Mouse (Mus musculus): ENCODE measurements around the gene Aldh3b1. TPM values are rescaled to one million over a fixed set of nuclear protein-coding genes. Genes with fewer than 3 reads are reported as not detected.
A peak's percentile ranks its signal among the peaks of the same experiment; 100 is the strongest.

The Aldh3b1 gene
- total RNA-seq, 1 experiment from 2014 or later, result 6.6 TPM

- no peak for ATAC-seq (replicated peaks in 1 of 2; ENCODE audit: insufficient read depth in 1 of 2, low FRiP score in 2 of 2, low TSS enrichment in 1 of 2, low read depth in 1 of 2, poor library complexity in 2 of 2, severe bottlenecking in 2 of 2)
Observed at GRCm38 (mm10) chr19:3948546-3948945, 18.9 kb upstream of the Aldh3b1 start.

- ATAC-seq (replicated peaks in 1 of 2; ENCODE audit: insufficient read depth in 1 of 2, low FRiP score in 2 of 2, low TSS enrichment in 1 of 2, low read depth in 1 of 2, poor library complexity in 2 of 2, severe bottlenecking in 2 of 2), result no peak
Observed at GRCm38 (mm10) chr19:3947813-3948212, 18.2 kb upstream of the Aldh3b1 start.

DNA sequence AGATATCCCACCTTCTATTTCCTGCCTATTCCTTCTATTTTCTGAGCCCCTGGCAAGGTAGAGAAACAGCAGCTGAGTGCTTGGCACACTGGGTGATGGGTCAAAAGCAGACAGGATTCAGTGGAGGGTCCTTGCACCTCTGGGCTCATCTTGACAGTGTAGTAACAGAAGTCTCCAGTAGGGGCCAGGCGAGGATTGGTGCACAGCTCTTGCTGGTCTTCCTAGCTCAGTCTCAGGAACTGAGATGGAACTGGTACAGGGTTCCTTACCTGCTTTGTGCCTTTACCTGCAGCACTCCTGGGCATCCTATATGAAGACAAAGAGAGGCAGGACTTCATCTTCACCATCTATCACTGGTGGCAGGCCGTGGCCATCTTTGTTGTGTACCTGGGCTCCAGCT is 17.1 kb upstream of the Aldh3b1 start:
- peak; percentile 46 to 72; a peak in 1 of 4 replicates for ATAC-seq (replicated peaks in 1 of 2; ENCODE audit: insufficient read depth in 1 of 2, low FRiP score in 2 of 2, low TSS enrichment in 1 of 2, low read depth in 1 of 2, poor library complexity in 2 of 2, severe bottlenecking in 2 of 2)

DNA sequence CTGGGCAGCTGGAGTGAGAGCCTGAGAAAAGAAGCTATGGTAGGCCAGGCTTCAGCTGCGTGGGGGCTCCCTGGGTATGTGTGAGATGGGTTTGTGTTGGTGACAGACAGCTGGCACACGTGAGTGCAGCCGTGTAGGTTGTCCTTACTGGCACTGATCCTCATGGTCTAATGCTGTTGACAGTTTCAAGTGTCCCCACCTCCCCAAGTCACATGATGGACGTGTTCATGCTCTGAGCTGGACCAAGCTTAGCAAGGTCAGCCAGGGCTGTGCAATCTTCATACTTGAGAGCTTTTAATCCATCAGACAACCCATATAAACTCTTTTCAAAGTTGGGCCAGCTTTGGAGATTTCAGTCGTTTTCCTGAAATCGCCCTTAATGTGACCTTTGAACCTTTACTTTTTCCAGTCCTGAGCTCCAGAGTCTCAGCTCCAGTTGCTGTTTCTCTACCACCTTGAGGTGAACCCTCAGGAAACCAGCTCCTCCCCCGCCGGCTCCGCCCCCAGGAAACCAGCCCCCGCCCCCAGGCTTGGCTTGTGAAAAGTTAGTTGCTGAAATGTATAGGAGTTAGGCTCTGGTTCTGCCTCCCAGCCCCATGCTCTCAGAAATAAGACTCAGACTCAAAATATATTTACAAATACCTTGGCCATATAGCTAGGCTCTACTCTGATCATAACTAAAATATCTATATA is 16.4 kb upstream of the Aldh3b1 start:
- no peak for ATAC-seq (replicated peaks in 1 of 2; ENCODE audit: insufficient read depth in 1 of 2, low FRiP score in 2 of 2, low TSS enrichment in 1 of 2, low read depth in 1 of 2, poor library complexity in 2 of 2, severe bottlenecking in 2 of 2)

- ATAC-seq (replicated peaks in 1 of 2; ENCODE audit: insufficient read depth in 1 of 2, low FRiP score in 2 of 2, low TSS enrichment in 1 of 2, low read depth in 1 of 2, poor library complexity in 2 of 2, severe bottlenecking in 2 of 2), result peak; percentile 25 to 65; a peak in 2 of 4 replicates
Observed at GRCm38 (mm10) chr19:3942986-3943735, 13.6 kb upstream of the Aldh3b1 start.

- ATAC-seq (replicated peaks in 1 of 2; ENCODE audit: insufficient read depth in 1 of 2, low FRiP score in 2 of 2, low TSS enrichment in 1 of 2, low read depth in 1 of 2, poor library complexity in 2 of 2, severe bottlenecking in 2 of 2), result no peak
Observed at GRCm38 (mm10) chr19:3942315-3942714, 12.7 kb upstream of the Aldh3b1 start.

GRCm38 (mm10) chr19:3935896-3936850 is 6.6 kb upstream of the Aldh3b1 start:
- ATAC-seq (replicated peaks in 1 of 2; ENCODE audit: insufficient read depth in 1 of 2, low FRiP score in 2 of 2, low TSS enrichment in 1 of 2, low read depth in 1 of 2, poor library complexity in 2 of 2, severe bottlenecking in 2 of 2), result peak; percentile 66 to 68

DNA sequence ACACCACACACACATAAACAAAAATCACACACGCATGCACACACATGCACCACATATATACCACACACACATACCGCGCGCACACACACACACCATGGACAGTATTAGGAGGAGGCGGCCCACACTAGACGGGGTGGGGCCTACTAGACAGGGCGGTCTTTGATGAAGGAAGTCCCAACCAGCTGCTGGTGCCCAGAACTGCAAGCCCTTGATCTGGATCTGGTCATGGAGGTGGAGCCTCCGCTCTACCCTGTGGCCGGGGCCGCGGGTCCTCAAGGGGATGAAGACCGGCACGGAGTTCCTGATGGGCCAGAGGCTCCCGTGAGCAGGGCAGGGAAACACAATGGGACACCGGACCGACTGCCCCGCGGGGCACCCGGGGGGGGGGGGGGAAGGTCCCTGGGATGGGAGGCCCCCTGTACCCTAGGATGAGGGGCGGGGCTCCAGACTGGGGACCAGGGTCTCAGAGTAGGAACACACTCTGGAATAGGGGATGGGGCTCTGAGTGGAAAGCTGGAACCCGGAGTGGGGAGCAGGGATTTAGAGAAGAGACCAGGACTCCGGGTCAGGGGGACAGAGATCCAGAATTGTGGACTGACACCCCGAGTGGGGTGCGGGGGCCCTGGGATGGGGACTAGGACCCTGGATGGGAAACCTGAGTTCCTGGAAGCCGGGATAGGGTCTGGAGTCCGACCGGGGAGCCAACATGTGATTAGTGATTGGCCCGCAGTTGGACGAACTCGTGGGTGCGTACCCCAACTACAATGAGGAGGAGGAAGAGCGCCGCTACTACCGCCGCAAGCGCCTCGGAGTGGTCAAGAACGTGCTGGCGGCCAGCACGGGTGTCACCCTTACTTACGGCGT is 5.7 kb upstream of the Aldh3b1 start, which contains the start of gene Unc93b1:
Gene Unc93b1, plus strand, starts transcription at position 155 of the 864 bp plus-strand sequence.
- peak; percentile 89 for ATAC-seq (replicated peaks in 1 of 2; ENCODE audit: insufficient read depth in 1 of 2, low FRiP score in 2 of 2, low TSS enrichment in 1 of 2, low read depth in 1 of 2, poor library complexity in 2 of 2, severe bottlenecking in 2 of 2)

DNA sequence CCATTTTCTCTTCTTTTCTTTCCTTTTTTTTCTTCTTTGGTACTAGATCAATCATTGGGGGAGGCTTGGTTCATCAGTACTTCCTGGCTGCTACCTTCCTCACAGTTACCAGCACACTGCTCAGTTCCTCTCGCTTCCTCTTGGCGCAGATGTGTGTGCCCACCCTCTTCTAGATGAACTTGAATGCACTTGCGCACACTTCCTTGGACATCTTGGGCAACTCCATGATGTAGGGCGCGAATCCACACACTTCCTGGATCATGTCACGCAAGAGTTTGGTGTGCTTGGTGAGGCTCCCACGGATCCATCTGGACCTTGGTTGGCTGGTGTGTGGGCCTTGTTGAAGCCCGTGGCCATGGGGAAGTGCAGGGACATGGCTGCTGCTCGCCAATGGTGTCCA is 2.1 kb upstream of the Aldh3b1 start:
- ATAC-seq (replicated peaks in 1 of 2; ENCODE audit: insufficient read depth in 1 of 2, low FRiP score in 2 of 2, low TSS enrichment in 1 of 2, low read depth in 1 of 2, poor library complexity in 2 of 2, severe bottlenecking in 2 of 2), result peak in 1 of 2 experiments; percentile 8; a peak in 1 of 4 replicates

- no peak for ATAC-seq (replicated peaks in 1 of 2; ENCODE audit: insufficient read depth in 1 of 2, low FRiP score in 2 of 2, low TSS enrichment in 1 of 2, low read depth in 1 of 2, poor library complexity in 2 of 2, severe bottlenecking in 2 of 2)
Observed at GRCm38 (mm10) chr19:3930262-3931057, 852 bp upstream of the Aldh3b1 start.

- ATAC-seq (replicated peaks in 1 of 2; ENCODE audit: insufficient read depth in 1 of 2, low FRiP score in 2 of 2, low TSS enrichment in 1 of 2, low read depth in 1 of 2, poor library complexity in 2 of 2, severe bottlenecking in 2 of 2), result no peak
Observed at GRCm38 (mm10) chr19:3928779-3929178, 829 bp downstream of the Aldh3b1 start.

DNA sequence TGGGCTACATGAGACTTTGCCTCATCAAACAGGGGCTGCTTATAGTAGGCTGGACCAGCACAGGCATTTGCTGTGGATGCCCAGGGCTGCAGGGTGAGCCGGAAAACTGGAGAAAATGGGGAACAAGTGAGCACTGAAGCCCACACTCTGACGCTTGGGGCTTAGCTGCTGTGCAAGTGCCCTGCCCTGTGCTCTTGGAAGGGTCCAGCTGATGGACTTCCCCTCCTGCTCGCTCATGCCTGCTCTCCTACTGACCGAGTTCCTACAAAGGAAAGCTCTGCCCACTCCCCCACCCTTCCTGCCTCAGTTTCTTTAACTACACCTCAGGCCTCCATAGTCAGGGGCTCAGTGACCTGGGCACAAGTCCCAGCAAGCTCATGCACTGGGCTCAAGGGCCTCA is 1.6 kb downstream of the Aldh3b1 start:
- no peak for ATAC-seq (replicated peaks in 1 of 2; ENCODE audit: insufficient read depth in 1 of 2, low FRiP score in 2 of 2, low TSS enrichment in 1 of 2, low read depth in 1 of 2, poor library complexity in 2 of 2, severe bottlenecking in 2 of 2)

- no peak for ATAC-seq (replicated peaks in 1 of 2; ENCODE audit: insufficient read depth in 1 of 2, low FRiP score in 2 of 2, low TSS enrichment in 1 of 2, low read depth in 1 of 2, poor library complexity in 2 of 2, severe bottlenecking in 2 of 2)
Observed at GRCm38 (mm10) chr19:3926685-3927084, 2.9 kb downstream of the Aldh3b1 start.

DNA sequence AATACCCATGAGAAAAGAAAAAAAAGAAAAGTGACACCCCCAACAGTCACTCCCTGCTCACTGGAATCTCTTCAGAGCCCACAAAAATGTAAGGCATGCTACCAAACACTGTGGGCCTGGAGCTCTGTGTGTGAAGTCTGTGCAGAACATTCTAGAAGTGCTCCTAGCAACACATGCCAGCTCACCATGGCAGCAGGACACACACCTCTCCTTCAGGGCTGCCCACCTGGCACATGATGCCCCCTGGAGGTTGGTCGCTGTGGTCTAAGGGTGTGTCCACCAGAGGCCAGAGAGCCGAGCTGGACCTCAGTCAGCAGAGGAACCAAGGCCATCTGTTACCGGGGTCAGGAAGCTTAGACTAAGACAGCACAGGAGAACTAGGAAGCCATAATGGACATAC is 3.3 kb downstream of the Aldh3b1 start:
- ATAC-seq (replicated peaks in 1 of 2; ENCODE audit: insufficient read depth in 1 of 2, low FRiP score in 2 of 2, low TSS enrichment in 1 of 2, low read depth in 1 of 2, poor library complexity in 2 of 2, severe bottlenecking in 2 of 2), result no peak

DNA sequence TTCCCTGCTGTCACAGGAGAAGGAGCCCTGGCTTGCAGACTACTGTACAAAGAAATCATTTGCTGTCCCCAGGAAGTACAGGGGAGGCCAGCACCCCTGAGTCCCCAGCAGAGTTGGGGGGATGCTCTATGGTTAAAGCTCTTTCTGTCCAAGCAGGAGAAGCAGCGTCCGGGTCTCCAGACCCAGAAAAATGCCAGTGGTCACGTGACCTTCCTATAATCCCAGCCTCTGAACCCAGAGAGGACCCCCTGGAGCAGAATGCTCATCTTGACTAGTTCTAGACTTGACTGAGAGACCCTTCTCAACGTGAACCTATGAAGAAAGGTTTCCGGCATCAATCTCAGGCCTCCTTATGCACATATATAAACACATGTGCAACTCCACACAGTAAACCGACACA is 3.7 kb downstream of the Aldh3b1 start:
- no peak for ATAC-seq (replicated peaks in 1 of 2; ENCODE audit: insufficient read depth in 1 of 2, low FRiP score in 2 of 2, low TSS enrichment in 1 of 2, low read depth in 1 of 2, poor library complexity in 2 of 2, severe bottlenecking in 2 of 2)

DNA sequence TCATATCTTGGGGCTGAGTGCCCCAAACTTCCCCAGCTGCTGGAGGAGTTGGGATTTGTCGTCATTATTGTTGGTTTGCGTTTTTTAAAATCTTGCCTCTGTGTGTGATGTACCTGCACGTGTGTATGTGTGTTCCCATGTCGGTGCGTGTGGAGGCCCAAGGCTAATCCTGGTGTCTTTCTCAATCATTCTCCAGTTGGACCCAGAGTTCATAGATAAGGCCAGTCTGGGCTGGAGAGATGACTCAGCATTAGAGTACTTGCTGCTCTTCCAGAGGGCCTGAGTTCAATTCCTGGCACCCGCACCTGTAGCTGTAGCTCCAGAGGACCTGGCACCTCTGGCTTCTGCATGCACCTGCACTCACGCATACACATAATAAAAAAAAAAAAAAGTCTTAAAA is 4.7 kb downstream of the Aldh3b1 start:
- ATAC-seq (replicated peaks in 1 of 2; ENCODE audit: insufficient read depth in 1 of 2, low FRiP score in 2 of 2, low TSS enrichment in 1 of 2, low read depth in 1 of 2, poor library complexity in 2 of 2, severe bottlenecking in 2 of 2), result no peak

Data from hematopoietic stem cell, adult 5-6 weeks (primary cell).